Mouse (Mus musculus) forebrain, embryonic 11.5 days (tissue): ENCODE measurements around the gene Tubgcp4. TPM values are rescaled to one million over a fixed set of nuclear protein-coding genes. Genes with fewer than 3 reads are reported as not detected.

Experiments used
- ATAC-seq: fragments of 200-750 bp; cut with Nextera tagmentation; replicated peaks from 2 replicates; pipeline ENCODE4 v1.8.0; 2017; ENCODE audit warnings: moderate TSS enrichment; ENCODE audit not compliant: low FRiP score
- DNase-seq: peaks from one replicate; pipeline ENCODE4 v3.0.0-alpha.2; 2017; ENCODE audit warnings: low spot score
- H3K27ac ChIP-seq: fragments of 300-500 bp; sonication (generic); 2 replicates; pipeline ENCODE4 v1.5.1; 2014; ENCODE audit warnings: low read depth, low read length
- H3K27me3 ChIP-seq: fragments of 300-500 bp; sonication (generic); 2 replicates; pipeline ENCODE4 v1.6.1; 2014; ENCODE audit warnings: mild to moderate bottlenecking, low read length, mixed read lengths; ENCODE audit not compliant: control insufficient read depth, insufficient read depth
- H3K36me3 ChIP-seq: fragments of 300-500 bp; sonication (generic); 2 replicates; pipeline ENCODE4 v1.6.1; 2014; ENCODE audit warnings: mild to moderate bottlenecking, low read length, moderate library complexity, mixed read lengths; ENCODE audit not compliant: control insufficient read depth, insufficient read depth
- H3K4me1 ChIP-seq: fragments of 300-500 bp; sonication (generic); replicated peaks from 2 replicates; pipeline ENCODE4 v1.6.1; 2014; ENCODE audit warnings: low read length, mixed read lengths; ENCODE audit not compliant: control insufficient read depth, insufficient read depth
- H3K4me2 ChIP-seq: fragments of 300-500 bp; sonication (generic); 2 replicates; pipeline ENCODE4 v1.6.1; 2014; ENCODE audit warnings: low read depth, mild to moderate bottlenecking, low read length, moderate library complexity, mixed read lengths; ENCODE audit not compliant: severe bottlenecking
- H3K4me3 ChIP-seq: fragments of 300-500 bp; sonication (generic); 2 replicates; pipeline ENCODE4 v1.5.1; 2014; ENCODE audit warnings: low read depth, low read length
- H3K9ac ChIP-seq: fragments of 300-500 bp; sonication (generic); 2 replicates; pipeline ENCODE4 v1.6.1; 2014; ENCODE audit warnings: low read length
- H3K9me3 ChIP-seq: fragments of 300-500 bp; sonication (generic); 2 replicates; pipeline ENCODE4 v1.6.1; 2016; ENCODE audit warnings: low read length, mixed read lengths; ENCODE audit not compliant: control insufficient read depth
- WGBS: fragments of 180-500 bp; shearing (Covaris S2); extraction: QIAGEN DNeasy Blood & Tissue Kit; methylation state at CpG from one replicate; pipeline ENCODE4 v1.1.7; 2014; 5-methylcytosine and 5-hydroxymethylcytosine counted together
- polyA plus RNA-seq: library from polyadenylated mRNA; unstranded; fragments of >200 nt; fragmentation: Nextera tagmentation; extraction: Ambion mirVana; gene quantifications from 2 replicates; pipeline ENCODE4 v1.2.1, GENCODE M21; 2014

The Tubgcp4 gene
- polyA plus RNA-seq, 1 experiment from 2014 or later, result 84.5 TPM

GRCm38 (mm10) chr2:121183431-121183830 is 13.0 kb downstream of the Tubgcp4 start:
- Histone ChIP-seq H3K9ac (no peak overlapping the region), H3K4me2 (no peak overlapping the region), H3K27ac (no peak overlapping the region), H3K9me3 (no peaks in the 10 kb centered on the region), H3K4me1 (no peaks in the 10 kb centered on the region), H3K4me3 (no peak overlapping the region), H3K36me3 (peaks cover 14% of the 10 kb centered on the region), H3K27me3 (no peaks in the 10 kb centered on the region)
- no peak for ATAC-seq
- DNase-seq, result no peak
- WGBS, result 88% methylated on average over 5 of the region's 5 CpGs

DNA sequence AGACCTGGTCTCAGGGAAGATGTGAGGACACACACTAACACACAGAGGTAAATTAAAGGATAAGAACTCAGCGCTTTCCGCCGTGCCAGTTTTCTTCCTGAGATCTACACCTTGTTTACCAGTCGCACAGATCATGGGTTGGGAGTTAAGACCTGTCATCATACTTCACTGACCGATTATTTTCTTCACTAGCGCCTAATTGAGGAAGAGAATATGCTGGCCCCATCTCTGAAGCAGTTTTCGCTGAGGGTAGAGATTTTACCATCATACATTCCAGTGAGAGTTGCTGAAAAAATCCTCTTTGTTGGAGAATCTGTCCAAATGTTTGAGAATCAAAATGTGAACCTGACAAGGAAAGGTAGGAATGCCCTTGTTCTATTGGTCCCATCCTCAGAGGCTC is 13.7 kb downstream of the Tubgcp4 start:
- Histone ChIP-seq H3K4me2 (no peak overlapping the region), H3K4me1 (no peaks in the 10 kb centered on the region), H3K27me3 (no peaks in the 10 kb centered on the region), H3K9ac (no peak overlapping the region), H3K36me3 (peaks cover 13% of the 10 kb centered on the region), H3K9me3 (no peaks in the 10 kb centered on the region), H3K27ac (no peak overlapping the region), H3K4me3 (no peak overlapping the region)
- 94% methylated on average over 7 of the region's 7 CpGs for WGBS
- ATAC-seq (no peak), DNase-seq (no peak)

DNA sequence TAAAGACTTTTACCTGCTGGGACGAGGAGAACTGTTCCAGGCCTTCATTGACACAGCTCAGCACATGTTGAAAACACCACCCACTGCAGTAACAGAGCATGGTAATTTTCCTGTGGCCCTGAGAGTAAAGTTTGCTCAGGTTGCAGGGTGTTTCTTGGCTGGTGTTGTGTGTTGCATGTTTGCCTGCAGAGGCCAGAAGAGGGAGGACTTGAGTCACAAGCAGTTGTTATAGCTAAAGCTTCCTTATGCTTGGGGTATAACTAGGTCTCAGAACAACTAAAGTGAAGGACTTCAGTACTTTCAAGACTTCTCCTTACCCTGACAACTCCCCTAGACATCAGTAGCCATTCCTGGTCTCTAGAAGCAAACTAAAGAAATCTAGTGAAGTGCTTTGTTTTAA is 18.1 kb downstream of the Tubgcp4 start:
- ATAC-seq, result no peak
- Histone ChIP-seq H3K9ac (no peak overlapping the region), H3K27ac (no peak overlapping the region), H3K9me3 (no peaks in the 10 kb centered on the region), H3K4me1 (no peaks in the 10 kb centered on the region), H3K4me2 (no peak overlapping the region), H3K27me3 (no peaks in the 10 kb centered on the region), H3K36me3 (peaks cover 24% of the 10 kb centered on the region), H3K4me3 (no peak overlapping the region)
- 77% methylated on average over 1 of the region's 1 CpGs for WGBS
- DNase-seq, result no peak

- H3K9ac ChIP-seq, result no peak overlapping the region
- H3K9me3 ChIP-seq, result no peaks in the 10 kb centered on the region
- DNase-seq, result no peak
- H3K36me3 ChIP-seq, result peaks cover 20% of the 10 kb centered on the region
- H3K4me2 ChIP-seq, result no peak overlapping the region
- H3K4me3 ChIP-seq, result no peak overlapping the region
- 95% methylated on average over 9 of the region's 9 CpGs for WGBS
- H3K27ac ChIP-seq, result no peak overlapping the region
- ATAC-seq, result no peak
- no peaks in the 10 kb centered on the region for H3K27me3 ChIP-seq
- no peaks in the 10 kb centered on the region; the same call in 1 of the 2 replicates for H3K4me1 ChIP-seq
Observed at GRCm38 (mm10) chr2:121195466-121195865, 25.0 kb downstream of the Tubgcp4 start.

GRCm38 (mm10) chr2:121204276-121204675 is 33.8 kb downstream of the Tubgcp4 start:
- 95% methylated on average over 17 of the region's 17 CpGs for WGBS
- H3K36me3 ChIP-seq, result peaks cover 17% of the 10 kb centered on the region
- DNase-seq (peak; percentile 41), ATAC-seq (no peak)
- no peak overlapping the region for H3K9ac ChIP-seq
- no peak overlapping the region for H3K4me2 ChIP-seq
- H3K4me3 ChIP-seq, result no peak overlapping the region
- no peaks in the 10 kb centered on the region for H3K9me3 ChIP-seq
- no peaks in the 10 kb centered on the region for H3K27me3 ChIP-seq
- H3K27ac ChIP-seq, result no peak overlapping the region
- no peaks in the 10 kb centered on the region; the same call in 1 of the 2 replicates for H3K4me1 ChIP-seq

DNA sequence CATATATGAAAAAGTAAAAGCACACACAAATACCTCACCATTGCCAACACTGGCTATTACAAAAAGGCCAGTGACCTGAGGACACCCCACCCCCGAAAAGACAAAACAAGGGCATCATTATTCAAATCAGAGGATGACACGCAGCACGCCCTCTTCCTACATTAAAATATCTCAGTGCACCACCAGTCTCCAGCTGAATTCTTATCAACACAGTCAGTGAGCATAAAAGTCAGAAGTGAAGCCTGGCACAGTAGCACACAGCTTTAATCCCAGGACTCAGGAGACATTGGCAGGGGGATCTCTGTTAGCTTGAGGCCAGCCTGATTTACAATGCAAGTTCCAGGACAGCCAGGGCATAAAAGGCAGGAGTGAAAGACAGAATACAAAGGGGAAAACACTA is 36.1 kb downstream of the Tubgcp4 start:
- Histone ChIP-seq H3K27ac (no peak overlapping the region), H3K4me3 (no peak overlapping the region), H3K4me1 (no peaks in the 10 kb centered on the region), H3K27me3 (no peaks in the 10 kb centered on the region), H3K9me3 (no peaks in the 10 kb centered on the region), H3K36me3 (peaks cover 22% of the 10 kb centered on the region), H3K4me2 (no peak overlapping the region), H3K9ac (no peak overlapping the region)
- WGBS, result 93% methylated on average over 3 of the region's 3 CpGs
- ATAC-seq, result no peak
- no peak for DNase-seq

- Histone ChIP-seq H3K27ac (no peak overlapping the region), H3K9ac (no peak overlapping the region), H3K9me3 (no peaks in the 10 kb centered on the region), H3K4me3 (no peak overlapping the region), H3K36me3 (peaks cover 21% of the 10 kb centered on the region; the same call in 1 of the 2 replicates), H3K4me1 (no peaks in the 10 kb centered on the region), H3K4me2 (no peak overlapping the region), H3K27me3 (no peaks in the 10 kb centered on the region)
- WGBS, result 94% methylated on average over 3 of the region's 3 CpGs
- DNase-seq, result no peak
- ATAC-seq, result no peak
Observed at GRCm38 (mm10) chr2:121214491-121214890, 44.0 kb downstream of the Tubgcp4 start.

DNA sequence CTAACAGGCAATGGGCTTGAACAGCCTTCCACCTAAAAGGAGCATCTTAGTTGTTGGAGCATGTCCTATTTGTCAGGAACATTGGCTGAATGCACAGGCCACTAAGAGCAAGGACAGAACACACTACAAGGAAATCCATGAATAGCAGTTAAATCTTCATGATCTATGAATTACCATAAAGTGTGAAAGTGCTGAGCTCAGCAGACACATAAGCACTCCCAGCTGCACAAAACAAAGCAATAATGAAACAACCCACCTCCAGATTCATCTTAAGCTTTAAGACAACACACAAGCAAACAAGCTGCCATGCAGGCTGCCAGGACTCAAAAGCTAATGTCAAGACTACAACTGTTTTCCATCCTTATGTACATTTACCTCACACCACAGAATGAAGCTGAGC is 48.7 kb downstream of the Tubgcp4 start:
- no peak overlapping the region for H3K27ac ChIP-seq
- no peak overlapping the region for H3K4me2 ChIP-seq
- H3K4me1 ChIP-seq, result no peaks in the 10 kb centered on the region
- H3K36me3 ChIP-seq, result peaks cover 11% of the 10 kb centered on the region; the same call in 1 of the 2 replicates
- no peaks in the 10 kb centered on the region for H3K9me3 ChIP-seq
- H3K9ac ChIP-seq, result no peak overlapping the region
- H3K4me3 ChIP-seq, result no peak overlapping the region
- no peak for DNase-seq
- ATAC-seq, result no peak
- H3K27me3 ChIP-seq, result no peaks in the 10 kb centered on the region

GRCm38 (mm10) chr2:121219994-121220393 is 49.5 kb downstream of the Tubgcp4 start:
- ATAC-seq (no peak), DNase-seq (no peak)
- no peak overlapping the region for H3K4me2 ChIP-seq
- H3K4me3 ChIP-seq, result no peak overlapping the region
- H3K4me1 ChIP-seq, result no peaks in the 10 kb centered on the region
- no peak overlapping the region for H3K9ac ChIP-seq
- H3K9me3 ChIP-seq, result no peaks in the 10 kb centered on the region
- peaks cover 11% of the 10 kb centered on the region; the same call in 1 of the 2 replicates for H3K36me3 ChIP-seq
- no peaks in the 10 kb centered on the region for H3K27me3 ChIP-seq
- no peak overlapping the region for H3K27ac ChIP-seq
